Mouse (Mus musculus) E14TG2a.4 (cell line): Measurements from ENCODE around the gene Gpr37l1.

Experiments
- CTCF ChIP-seq: conservative IDR thresholded peaks from 2 replicates; pipeline ENCODE4 v1.5.1; 2014; ENCODE audit warnings: low read length
- POU5F1 ChIP-seq: IDR thresholded peaks from 2 replicates; pipeline ENCODE4 v1.6.1; 2014; ENCODE audit warnings: low read length, borderline replicate concordance

DNA sequence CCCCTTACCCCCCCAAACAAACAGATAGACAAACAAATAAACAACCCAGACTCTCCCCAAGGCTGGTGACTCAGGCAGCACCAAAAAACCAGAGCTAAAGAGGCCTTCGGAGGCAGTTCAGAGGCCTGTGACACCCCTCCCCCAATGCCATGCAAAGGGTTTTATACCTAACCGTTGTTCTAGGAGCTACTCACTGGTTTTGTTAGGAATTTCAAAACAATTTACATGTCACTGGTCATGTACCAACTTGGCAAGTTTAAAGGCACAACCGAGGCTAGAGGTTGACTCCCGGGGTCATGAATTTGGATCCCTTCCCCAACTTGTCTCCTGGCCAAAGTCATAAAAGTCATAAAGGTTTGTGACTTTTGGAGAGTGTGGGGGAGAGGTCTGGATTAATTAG, 32.9 kb upstream of the Gpr37l1 start:
- TF ChIP-seq CTCF (no peak), POU5F1 (no peak)
